Mouse (Mus musculus) cerebellum, adult (tissue): ENCODE results near the gene Hoxd10.

Experiments
- ATAC-seq: cut with Nextera tagmentation; 2 replicates; pipeline ENCODE4 v1.9.2; 2017; ENCODE audit warnings: mild to moderate bottlenecking, moderate library complexity, mixed read lengths; ENCODE audit not compliant: insufficient number of reproducible peaks, low FRiP score, low TSS enrichment

Hoxd10 gene

DNA sequence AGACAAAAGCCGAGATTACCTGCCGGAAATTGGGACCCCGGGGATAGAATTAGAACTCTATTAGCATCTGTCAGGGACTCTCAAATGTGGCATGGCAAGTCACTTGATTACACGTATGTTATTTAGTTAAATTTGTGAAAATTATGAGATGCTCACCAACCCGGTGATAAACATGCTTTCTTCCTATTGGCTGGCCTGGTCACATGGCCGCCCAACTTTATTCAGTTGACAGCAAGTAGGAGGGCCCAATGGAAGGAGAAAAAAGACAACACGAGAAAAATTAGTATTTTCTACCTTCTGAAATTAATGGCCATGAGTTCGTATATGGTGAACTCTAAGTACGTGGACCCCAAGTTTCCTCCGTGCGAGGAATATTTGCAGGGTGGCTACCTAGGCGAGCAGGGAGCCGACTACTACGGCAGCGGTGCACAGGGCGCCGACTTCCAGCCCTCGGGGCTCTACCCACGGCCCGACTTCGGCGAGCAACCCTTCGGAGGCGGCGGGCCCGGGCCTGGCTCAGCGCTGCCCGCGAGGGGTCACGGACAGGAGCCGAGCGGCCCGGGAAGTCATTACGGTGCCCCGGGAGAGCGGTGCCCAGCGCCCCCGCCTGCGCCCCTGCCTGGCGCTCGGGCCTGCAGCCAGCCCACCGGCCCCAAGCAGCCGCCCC lies 35.4 kb downstream of the Hoxd10 start:
- ATAC-seq: no peak

DNA sequence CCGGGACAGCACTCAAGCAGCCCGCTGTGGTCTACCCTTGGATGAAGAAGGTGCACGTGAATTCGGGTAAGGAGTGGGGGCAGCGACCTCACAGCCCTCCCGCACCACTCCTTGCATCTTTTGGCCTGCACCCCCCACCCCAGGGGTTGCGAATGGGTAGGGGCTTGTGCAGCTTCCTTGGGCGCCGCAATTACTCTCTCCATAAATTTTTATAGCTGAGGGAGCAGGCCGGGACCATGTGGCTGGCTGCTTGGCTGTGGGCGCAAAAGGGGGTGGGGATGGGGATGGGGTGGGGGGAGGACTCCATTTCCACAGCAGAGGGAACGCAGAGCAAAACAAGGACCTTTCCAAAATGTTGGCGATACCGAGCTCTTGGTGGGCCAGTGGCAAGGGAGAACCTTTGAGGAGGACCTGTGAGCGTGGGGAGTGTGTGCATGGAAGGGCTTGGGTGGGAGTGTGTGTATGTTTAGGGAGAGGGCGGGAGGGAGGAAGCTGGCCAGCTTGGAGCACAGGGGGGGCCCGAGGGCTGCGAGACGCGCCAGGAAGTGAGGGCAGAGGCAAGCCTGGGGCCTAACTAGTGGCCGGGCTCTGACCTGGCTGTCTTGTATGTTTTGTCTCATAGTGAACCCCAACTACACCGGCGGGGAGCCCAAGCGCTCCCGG lies 36.0 kb downstream of the Hoxd10 start:
- no peak for ATAC-seq

DNA sequence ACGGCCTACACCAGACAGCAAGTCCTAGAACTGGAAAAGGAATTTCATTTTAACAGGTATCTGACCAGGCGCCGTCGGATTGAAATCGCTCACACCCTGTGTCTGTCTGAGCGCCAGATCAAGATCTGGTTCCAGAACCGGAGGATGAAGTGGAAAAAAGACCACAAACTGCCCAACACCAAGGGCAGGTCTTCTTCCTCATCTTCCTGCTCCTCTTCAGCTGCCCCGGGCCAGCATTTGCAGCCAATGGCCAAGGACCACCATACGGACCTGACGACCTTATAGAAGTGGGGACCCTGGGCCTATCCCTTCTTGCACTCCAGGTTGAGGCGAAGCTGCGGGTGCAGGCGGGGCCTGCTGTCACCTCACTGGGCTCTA lies 36.6 kb downstream of the Hoxd10 start:
- ATAC-seq: no peak

DNA sequence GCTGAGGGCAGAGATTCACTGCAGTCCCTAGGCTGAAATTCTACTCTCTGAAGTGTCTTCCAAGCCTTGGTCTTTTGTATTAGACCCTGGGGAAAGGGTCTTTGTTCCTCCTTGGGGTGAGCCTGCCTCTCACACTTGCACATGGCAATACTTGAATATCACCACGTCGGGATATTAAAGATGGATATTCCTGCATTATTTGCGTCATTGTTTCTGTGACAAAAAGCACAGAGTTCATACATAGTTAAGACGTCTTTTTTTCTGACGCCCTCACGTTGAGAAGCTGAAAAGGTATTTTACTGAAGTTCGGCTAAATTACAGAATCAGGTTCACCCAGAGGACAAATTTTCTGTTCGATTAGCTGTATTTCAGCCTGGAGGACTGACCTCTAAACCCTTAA lies 38.6 kb downstream of the Hoxd10 start:
- ATAC-seq: no peak

GRCm38 (mm10) chr2:74731055-74731454 lies 39.3 kb downstream of the Hoxd10 start:
- no peak for ATAC-seq

- ATAC-seq: no peak
Measured at GRCm38 (mm10) chr2:74731799-74732512, 40.2 kb downstream of the Hoxd10 start.

DNA sequence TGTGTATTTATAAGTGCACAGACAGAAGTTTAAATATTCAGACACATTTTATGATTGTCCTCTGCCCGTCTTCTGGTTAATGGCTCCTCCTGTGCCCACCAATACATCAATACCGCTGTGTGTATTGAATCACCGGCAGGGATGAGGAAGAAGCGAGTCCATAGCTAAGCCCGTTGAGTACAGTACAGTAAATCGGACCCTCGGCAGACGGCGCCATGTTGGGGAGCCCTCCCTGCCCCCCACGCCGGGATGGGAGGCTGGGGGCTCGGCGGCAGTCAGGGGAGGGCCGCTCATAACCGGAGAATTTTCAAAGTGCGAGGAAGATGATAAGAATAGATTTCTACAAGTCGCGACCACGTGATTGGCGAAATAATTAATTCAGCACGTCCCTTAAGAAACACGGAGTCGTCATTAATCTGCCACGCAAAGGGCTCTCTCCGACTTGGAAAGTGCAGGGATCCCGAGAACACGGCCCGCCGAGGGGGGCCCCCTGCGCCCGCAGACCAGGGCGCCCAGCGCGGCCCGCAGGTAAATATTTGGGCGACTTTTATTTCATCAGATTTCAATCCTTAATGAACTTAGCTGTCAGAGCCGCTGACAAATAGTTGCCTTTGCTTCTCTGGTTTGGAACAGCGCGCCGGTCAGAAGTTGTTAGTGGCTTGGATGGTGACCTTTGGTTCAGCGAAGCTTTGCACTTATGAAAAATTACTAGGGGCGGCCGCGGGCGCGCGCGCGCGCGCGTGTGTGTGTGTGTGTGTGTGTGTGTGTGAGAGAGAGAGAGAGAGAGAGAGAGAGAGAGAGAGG lies 41.0 kb downstream of the Hoxd10 start:
- ATAC-seq: no peak

GRCm38 (mm10) chr2:74733317-74733661 lies 41.6 kb downstream of the Hoxd10 start:
- no peak for ATAC-seq

- no peak for ATAC-seq
Measured at GRCm38 (mm10) chr2:74733765-74734164, 42.0 kb downstream of the Hoxd10 start.

- ATAC-seq: no peak
Measured at GRCm38 (mm10) chr2:74734451-74734850, 42.7 kb downstream of the Hoxd10 start.

DNA sequence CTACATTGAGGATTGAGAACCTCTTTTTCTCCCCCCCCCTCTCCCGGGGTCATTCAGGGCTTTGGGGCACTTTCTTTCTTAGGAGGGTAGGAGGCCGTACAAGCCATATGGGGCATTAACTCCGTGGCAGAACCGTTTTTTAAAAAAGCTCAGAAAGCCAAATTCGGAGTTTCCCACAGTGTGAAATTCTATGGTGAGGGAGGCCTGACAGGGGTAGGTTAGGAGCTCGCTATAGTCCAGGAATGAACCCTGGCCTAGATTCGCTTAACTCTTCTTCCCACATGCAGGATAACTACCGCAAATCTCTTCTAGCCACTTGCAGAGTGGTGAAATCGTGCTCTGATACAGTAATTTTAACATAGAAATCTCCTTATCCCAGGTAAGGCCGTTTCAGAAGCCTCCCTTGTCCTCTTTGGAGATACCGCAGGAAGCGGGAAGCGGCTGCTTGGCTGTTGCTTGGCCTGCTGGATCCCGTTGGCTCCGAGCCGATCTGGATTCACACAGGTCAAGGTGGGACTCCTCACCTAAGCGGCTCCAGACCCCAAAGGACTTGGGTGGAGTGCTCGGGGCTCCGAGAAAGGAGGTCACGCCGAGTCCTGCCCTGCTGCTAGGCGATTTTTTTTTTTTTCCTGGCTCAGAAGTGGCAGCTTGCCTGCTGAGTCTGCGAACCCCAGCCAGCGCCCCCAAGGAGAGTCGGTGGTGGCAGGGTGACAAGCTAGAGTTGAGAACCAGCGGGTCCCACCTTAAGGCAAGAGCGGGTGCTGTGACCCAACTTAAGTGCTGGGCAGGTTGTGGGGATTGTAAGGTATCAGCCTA lies 43.5 kb downstream of the Hoxd10 start:
- no peak for ATAC-seq

DNA sequence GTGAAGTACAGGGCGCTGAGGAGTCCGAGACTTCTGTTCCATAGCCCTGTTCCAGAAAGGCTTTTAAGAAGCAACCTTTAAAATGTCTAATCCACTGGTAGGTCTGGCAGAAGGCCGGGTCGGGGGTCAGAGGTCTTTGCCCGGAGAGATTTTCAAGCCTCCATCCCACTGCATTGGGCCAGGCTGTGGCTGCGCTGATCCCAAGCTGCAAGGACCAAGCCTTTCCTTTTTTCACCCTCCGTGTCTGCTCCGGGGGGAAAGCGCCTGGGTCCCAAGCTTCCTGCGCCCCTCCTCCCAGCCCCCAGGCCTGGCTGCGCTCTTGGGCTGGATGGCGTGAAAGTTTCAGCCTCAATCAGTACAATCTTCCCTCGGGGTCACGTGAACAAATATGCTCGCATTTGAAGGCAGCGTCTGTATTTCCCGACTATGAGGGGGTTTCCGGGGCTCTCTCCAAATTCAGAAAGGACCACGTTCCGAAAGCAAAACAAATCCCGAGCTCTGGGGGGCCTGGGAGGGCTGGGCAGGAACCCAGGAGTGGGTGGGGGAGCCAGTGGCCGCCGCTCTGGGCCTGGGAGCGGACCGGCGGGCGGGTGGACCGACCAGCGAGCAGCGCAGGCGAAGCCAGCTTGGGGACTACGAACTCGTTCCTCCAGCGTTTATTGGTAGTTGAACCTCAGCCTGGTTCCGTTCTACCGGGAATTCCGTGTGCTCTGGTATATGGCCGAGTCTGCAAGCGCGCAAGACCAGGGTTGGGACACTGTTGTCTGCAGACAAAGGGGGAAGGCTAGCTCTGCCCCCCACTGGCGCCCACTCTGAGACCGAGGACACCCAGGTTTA lies 44.3 kb downstream of the Hoxd10 start:
- ATAC-seq: no peak

DNA sequence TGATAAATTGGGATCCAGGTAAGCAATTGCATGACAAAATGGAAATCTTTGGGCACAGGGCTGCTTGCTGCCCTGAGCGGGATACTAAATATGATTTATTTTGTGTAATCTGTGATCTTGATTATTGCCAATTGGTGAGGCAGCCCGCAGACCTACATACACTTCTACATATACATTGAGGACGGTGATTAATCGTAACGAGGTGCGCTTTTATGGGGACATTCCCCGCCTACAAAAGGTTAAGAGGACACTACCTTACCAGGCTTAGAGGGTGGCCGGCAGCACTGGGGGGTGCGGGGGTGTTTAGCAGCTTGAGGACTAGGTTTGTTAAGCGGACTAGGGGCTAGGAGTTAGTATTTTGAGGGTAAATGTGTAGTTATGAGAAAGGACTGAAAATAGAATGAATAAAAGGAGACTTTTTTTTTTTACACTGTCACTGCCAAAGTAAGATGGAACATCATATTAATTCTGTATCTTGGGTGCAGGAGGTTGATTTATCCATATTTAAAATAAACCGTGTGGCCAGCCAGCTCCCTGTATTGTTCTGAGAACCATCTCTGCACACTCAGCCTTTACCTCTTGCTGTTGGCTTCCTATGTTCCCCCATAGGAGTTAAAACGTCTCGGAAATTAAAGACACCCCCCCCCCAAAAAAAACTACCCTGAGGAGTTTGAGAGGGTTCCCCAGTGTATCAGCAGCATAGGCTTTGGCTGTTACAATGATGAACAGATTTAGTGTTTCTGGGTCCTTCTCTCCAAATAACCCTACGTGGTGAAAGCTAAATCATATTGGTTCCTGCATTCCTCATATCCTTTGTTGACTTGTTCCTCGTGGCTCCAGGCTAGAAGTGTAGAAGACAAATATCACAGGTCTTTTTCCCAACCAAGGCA lies 45.2 kb downstream of the Hoxd10 start:
- no peak for ATAC-seq

- no peak for ATAC-seq
Measured at GRCm38 (mm10) chr2:74737578-74738070, 45.9 kb downstream of the Hoxd10 start.

GRCm38 (mm10) chr2:74738623-74739475 lies 47.1 kb downstream of the Hoxd10 start:
- ATAC-seq: no peak

- ATAC-seq: no peak
Measured at GRCm38 (mm10) chr2:74739476-74739800, 47.7 kb downstream of the Hoxd10 start.

DNA sequence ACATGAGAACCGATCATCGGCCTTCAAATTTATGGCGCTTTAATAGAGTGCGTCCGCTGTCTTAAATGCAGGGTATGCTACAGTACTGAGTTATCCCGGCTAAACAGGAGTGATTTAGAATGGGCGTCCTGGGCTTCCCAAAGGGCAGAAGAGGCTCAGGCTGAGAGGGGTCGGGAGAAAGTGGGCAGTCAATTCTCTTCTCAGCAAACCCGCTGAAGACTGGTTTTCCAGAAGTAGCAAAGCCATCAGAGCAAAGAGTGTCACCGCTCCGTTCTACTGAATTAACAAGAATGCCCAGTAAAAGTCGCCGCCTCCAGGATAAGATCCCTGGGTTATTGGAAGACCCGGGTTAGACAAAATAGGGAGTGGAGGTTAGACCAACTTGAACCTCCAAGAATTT lies 48.1 kb downstream of the Hoxd10 start:
- no peak for ATAC-seq
